Mouse (Mus musculus) lung, postnatal 4 days (tissue): Measurements from ENCODE around the gene Gipc1.

Experiments used
- DNase-seq, 2 experiments: peaks; one replicate each; pipeline ENCODE4 v3.0.0; 2021

Gene Gipc1

GRCm38 (mm10) chr8:83684517-83684916 lies 32.0 kb downstream of the Gipc1 start:
- no peak for DNase-seq

- DNase-seq = no peak
These were observed 36.8 kb downstream of the Gipc1 start for GRCm38 (mm10) chr8:83689264-83689663.

GRCm38 (mm10) chr8:83693609-83694236 lies 41.2 kb downstream of the Gipc1 start:
- peak; percentile 57 to 60 for DNase-seq

GRCm38 (mm10) chr8:83694369-83695160 lies 42.1 kb downstream of the Gipc1 start:
- no peak for DNase-seq

- DNase-seq = peak; percentile 53 to 58
These were observed 43.1 kb downstream of the Gipc1 start for GRCm38 (mm10) chr8:83695351-83696106.

GRCm38 (mm10) chr8:83697374-83698220 lies 45.1 kb downstream of the Gipc1 start:
- peak; percentile 72 to 81 for DNase-seq

GRCm38 (mm10) chr8:83698291-83698660 lies 45.8 kb downstream of the Gipc1 start:
- peak; percentile 70 to 71 for DNase-seq

GRCm38 (mm10) chr8:83698661-83699453 lies 46.4 kb downstream of the Gipc1 start, which contains the start of gene Pkn1:
Pkn1 (minus strand) TSS chr8:83699179.
- DNase-seq = peak; percentile 86 to 92

- no peak for DNase-seq
These were observed 47.1 kb downstream of the Gipc1 start for GRCm38 (mm10) chr8:83699566-83699965.

- no peak for DNase-seq
These were observed 48.1 kb downstream of the Gipc1 start for GRCm38 (mm10) chr8:83700423-83701085.

- DNase-seq = no peak
These were observed 50.9 kb downstream of the Gipc1 start for GRCm38 (mm10) chr8:83703426-83703825.

- no peak for DNase-seq
These were observed 53.9 kb downstream of the Gipc1 start for GRCm38 (mm10) chr8:83706411-83706810.

GRCm38 (mm10) chr8:83707554-83707953 lies 55.1 kb downstream of the Gipc1 start:
- DNase-seq = no peak
